8 mouse cellular contexts compared by ENCODE assay signal in the genomic region with DNA sequence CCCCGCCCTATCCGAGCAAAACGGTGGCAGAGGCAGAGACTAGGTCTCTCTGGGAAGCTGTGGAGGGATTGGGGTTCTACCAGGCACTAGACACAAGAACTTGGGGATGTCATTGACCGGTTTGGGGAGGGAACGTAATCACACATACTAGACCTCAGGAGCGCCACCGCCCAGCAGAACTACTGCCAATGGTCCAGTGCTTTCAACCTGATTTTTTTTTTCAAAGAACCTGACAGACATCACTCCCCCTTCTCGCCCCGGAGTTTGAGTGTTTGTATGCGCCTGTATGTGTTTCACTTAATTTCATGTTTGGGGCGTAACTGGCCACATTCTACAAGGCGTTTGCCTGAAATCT. TPM values are rescaled to one million over a fixed set of nuclear protein-coding genes. Genes with fewer than 3 reads are reported as not detected.
DNase-seq lines count a peak whose midpoint lies in the region; ATAC-seq and TF ChIP-seq lines count a peak whose summit lies in the region.

No protein-coding gene starts in this region.

- no peak for DNase-seq in kidney, postnatal 0 days (ENCODE audit: low spot score)
- DNase-seq in kidney, adult 11 months = no peak
- no peak for DNase-seq in embryonic facial prominence, embryonic 14.5 days (ENCODE audit: low spot score)
- no peak for DNase-seq in midbrain, postnatal 0 days (ENCODE audit: low spot score)
- DNase-seq in urinary bladder, postnatal 14 days (ENCODE audit: low spot score) = no peak
- DNase-seq in gastrocnemius, postnatal 36 days = no peak
- no peak for DNase-seq in layer of hippocampus, adult 8-10 months (ENCODE audit: low spot score in 2 of 2)

- no peaks in the 10 kb centered on the region for H3K36me3 ChIP-seq in kidney, postnatal 0 days (ENCODE audit: insufficient read depth, low read length)
- no peaks in the 10 kb centered on the region for H3K36me3 ChIP-seq in embryonic facial prominence, embryonic 14.5 days (ENCODE audit: control insufficient read depth, insufficient read depth, low read length)
- no peaks in the 10 kb centered on the region for H3K36me3 ChIP-seq in intestine, embryonic 15.5 days
- H3K36me3 ChIP-seq in midbrain, postnatal 0 days (ENCODE audit: insufficient read depth, low read length) = no peaks in the 10 kb centered on the region

- H3K9me3 ChIP-seq in kidney, postnatal 0 days (replicated peaks; ENCODE audit: low read length) = no peaks in the 10 kb centered on the region
- H3K9me3 ChIP-seq in embryonic facial prominence, embryonic 14.5 days (ENCODE audit: control insufficient read depth, low read length) = no peaks in the 10 kb centered on the region
- no peaks in the 10 kb centered on the region for H3K9me3 ChIP-seq in intestine, embryonic 15.5 days
- no peaks in the 10 kb centered on the region for H3K9me3 ChIP-seq in midbrain, postnatal 0 days (ENCODE audit: low read length)

- WGBS in kidney, postnatal 0 days = 3% methylated on average over 12 of the region's 12 CpGs
- 4% methylated on average over 12 of the region's 12 CpGs for WGBS in embryonic facial prominence, embryonic 14.5 days
- WGBS in intestine, embryonic 15.5 days = 4% methylated on average over 12 of the region's 12 CpGs
- 4% methylated on average over 12 of the region's 12 CpGs for WGBS in midbrain, postnatal 0 days

- H3K9ac ChIP-seq in kidney, postnatal 0 days (ENCODE audit: low read depth, low read length) = 0 out of 2 replicates have a peak overlapping the region, but pooled peaks have one; percentile 13
- H3K9ac ChIP-seq in embryonic facial prominence, embryonic 14.5 days (ENCODE audit: low read depth, low read length) = peak overlapping the region; percentile 22; the same call in 1 of the 2 replicates
- no peak overlapping the region for H3K9ac ChIP-seq in intestine, embryonic 15.5 days
- peak overlapping the region; percentile 50 for H3K9ac ChIP-seq in midbrain, postnatal 0 days (replicated peaks; ENCODE audit: low read length, poor library complexity, severe bottlenecking)

- peak overlapping the region; percentile 39 for H3K4me3 ChIP-seq in kidney, postnatal 0 days (replicated peaks; ENCODE audit: low read depth, low read length)
- peak overlapping the region; percentile 49 for H3K4me3 ChIP-seq in embryonic facial prominence, embryonic 14.5 days (ENCODE audit: low read depth, low read length)
- H3K4me3 ChIP-seq in intestine, embryonic 15.5 days (replicated peaks) = peak overlapping the region; percentile 42
- peak overlapping the region; percentile 59 for H3K4me3 ChIP-seq in midbrain, postnatal 0 days (ENCODE audit: low read depth, low read length)

- no peak for ATAC-seq in kidney, postnatal 0 days (replicated peaks; ENCODE audit: low FRiP score, low read depth)
- ATAC-seq in embryonic facial prominence, embryonic 14.5 days (ENCODE audit: low read depth) = no peak
- ATAC-seq in intestine, embryonic 15.5 days = no peak
- no peak for ATAC-seq in midbrain, postnatal 0 days (ENCODE audit: low FRiP score)

- no peak for TF ChIP-seq CTCF in kidney, postnatal 0 days (IDR thresholded peaks at IDR 0.05; ENCODE audit: low read depth)
- TF ChIP-seq CTCF in midbrain, postnatal 0 days (IDR thresholded peaks at IDR 0.05) = no peak

- intact Hi-C loops in gastrocnemius, postnatal 36 days (cut with DNase I) = no loop called here

- peaks cover 24% of the 10 kb centered on the region for H3K27me3 ChIP-seq in kidney, postnatal 0 days (ENCODE audit: insufficient read depth, low read length)
- H3K27me3 ChIP-seq in embryonic facial prominence, embryonic 14.5 days (replicated peaks; ENCODE audit: control insufficient read depth, insufficient read depth, low read length) = peaks cover 59% of the 10 kb centered on the region
- H3K27me3 ChIP-seq in intestine, embryonic 15.5 days (replicated peaks) = peaks cover 30% of the 10 kb centered on the region
- no peaks in the 10 kb centered on the region for H3K27me3 ChIP-seq in midbrain, postnatal 0 days (ENCODE audit: insufficient read depth, low read length)

- no peak overlapping the region for H3K27ac ChIP-seq in kidney, postnatal 0 days
- no peak overlapping the region for H3K27ac ChIP-seq in embryonic facial prominence, embryonic 14.5 days (replicated peaks; ENCODE audit: low read depth, low read length)
- no peak overlapping the region for H3K27ac ChIP-seq in intestine, embryonic 15.5 days
- H3K27ac ChIP-seq in midbrain, postnatal 0 days (ENCODE audit: low read depth, low read length) = peak overlapping the region; percentile 21; the same call in 1 of the 2 replicates

- H3K4me2 ChIP-seq in kidney, postnatal 0 days (ENCODE audit: low read length) = peak overlapping the region; percentile 85
- H3K4me2 ChIP-seq in embryonic facial prominence, embryonic 14.5 days (ENCODE audit: low read depth, low read length) = peak overlapping the region; percentile 93
- H3K4me2 ChIP-seq in intestine, embryonic 15.5 days (replicated peaks) = peak overlapping the region; percentile 89
- H3K4me2 ChIP-seq in midbrain, postnatal 0 days (ENCODE audit: low read depth, low read length, poor library complexity, severe bottlenecking) = peak overlapping the region; percentile 78

- no peaks in the 10 kb centered on the region for H3K4me1 ChIP-seq in kidney, postnatal 0 days (replicated peaks; ENCODE audit: insufficient read depth, low read length)
- H3K4me1 ChIP-seq in embryonic facial prominence, embryonic 14.5 days (ENCODE audit: control insufficient read depth, insufficient read depth, low read length) = 0 out of 2 replicates have a peak, but pooled peaks cover 4% of the 10 kb centered on the region
- H3K4me1 ChIP-seq in intestine, embryonic 15.5 days (replicated peaks) = peaks cover 10% of the 10 kb centered on the region; the same call in 1 of the 2 replicates
- 0 out of 2 replicates have a peak, but pooled peaks cover 3% of the 10 kb centered on the region for H3K4me1 ChIP-seq in midbrain, postnatal 0 days (ENCODE audit: insufficient read depth, low read length)

RNA-seq across cellular contexts. Expression of gene Egfem1, which starts 1.1 kb away (rescaled TPM):
- polyA plus RNA-seq in kidney, postnatal 0 days (2015; fragmentation: Nextera tagmentation; extraction: Ambion mirVana) = 1.4 and 1.6 TPM in 2 replicates
- 1.3 and 3.3 TPM in 2 replicates for polyA plus RNA-seq in embryonic facial prominence, embryonic 14.5 days (2014; fragmentation: Nextera tagmentation; extraction: Ambion mirVana)
- polyA plus RNA-seq in intestine, embryonic 15.5 days (2015; fragmentation: Nextera tagmentation; extraction: Ambion mirVana) = 0.30 and 0.38 TPM in 2 replicates
- 12.5 and 28.6 TPM in 2 replicates for total RNA-seq in midbrain, postnatal 0 days (2014; rRNA removed)
- polyA plus RNA-seq in midbrain, postnatal 0 days (2015; fragmentation: Nextera tagmentation; extraction: Ambion mirVana) = 5.2 TPM in 2 replicates
- total RNA-seq in gastrocnemius, postnatal 36 days (2021) = not detected
- 10 to 100 TPM; 27.9 to 44.9 (median 36.0) TPM for total RNA-seq in layer of hippocampus, adult 8-10 months (2022)
